Mouse (Mus musculus): ENCODE results near the gene Alg11.

The Alg11 gene

GRCm38 (mm10) chr8:22079313-22080007 is 18.9 kb downstream of the Alg11 start:
- DNase-seq = no peak

- no peak for DNase-seq
These were observed 28.7 kb downstream of the Alg11 start for GRCm38 (mm10) chr8:22089226-22089625.

GRCm38 (mm10) chr8:22091568-22091967 is 31.0 kb downstream of the Alg11 start:
- no peak for DNase-seq

- no peak for DNase-seq
These were observed 46.5 kb downstream of the Alg11 start for GRCm38 (mm10) chr8:22107020-22107419.

Measured in layer of hippocampus, adult 9-11 months (tissue).